Mouse (Mus musculus) urinary bladder, adult 18-20 months (tissue): ENCODE measurements at regions not wholly inside any gene's neighbourhood (a gene's known extent, or its start where the extent isn't known, plus 50 kb on each side); places are given as distances from the start of the nearest gene placed in this dataset.

Experiments
- DNase-seq, 2 experiments: peaks; one replicate each; pipeline ENCODE4 v3.0.0; 2022; ENCODE audit warnings: low spot score in 2 of 2, mixed read lengths in 2 of 2

DNA sequence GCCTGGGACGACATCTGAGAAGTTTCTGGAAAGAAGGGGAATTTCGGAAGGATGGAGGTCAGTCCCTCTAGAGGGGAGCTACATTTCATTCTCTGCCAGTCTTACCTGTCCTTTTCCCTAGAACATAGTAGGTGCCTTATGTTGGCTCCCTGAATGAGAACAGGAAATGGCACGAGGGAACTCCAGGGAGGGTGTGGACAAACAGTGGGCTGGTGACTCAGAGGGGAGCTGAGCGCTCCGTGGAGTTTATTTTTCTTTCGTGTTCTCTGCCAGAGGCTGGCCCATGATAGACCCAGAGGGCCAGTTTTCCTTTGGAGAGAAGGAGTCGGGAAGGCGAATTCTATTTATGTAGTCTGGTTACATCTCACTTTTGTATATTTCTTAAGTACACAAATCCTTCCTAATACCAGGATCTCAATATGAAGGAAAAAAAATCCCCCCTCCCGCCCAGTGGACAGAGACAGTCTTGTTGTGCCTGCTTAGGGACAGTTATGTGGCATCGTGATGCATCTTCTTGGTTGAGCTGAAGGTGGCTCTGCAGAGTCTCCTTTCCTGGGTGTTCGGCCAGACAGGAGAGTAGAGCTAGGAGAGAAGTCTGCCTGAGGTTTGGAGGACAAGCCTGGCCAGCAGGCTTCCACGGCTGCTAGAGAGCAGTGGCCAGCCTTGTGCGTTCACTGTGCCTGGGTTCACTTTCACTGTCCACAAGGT, 84.3 kb upstream of the Rbpj start:
- peak in 1 of 2 experiments; percentile 69 for DNase-seq

DNA sequence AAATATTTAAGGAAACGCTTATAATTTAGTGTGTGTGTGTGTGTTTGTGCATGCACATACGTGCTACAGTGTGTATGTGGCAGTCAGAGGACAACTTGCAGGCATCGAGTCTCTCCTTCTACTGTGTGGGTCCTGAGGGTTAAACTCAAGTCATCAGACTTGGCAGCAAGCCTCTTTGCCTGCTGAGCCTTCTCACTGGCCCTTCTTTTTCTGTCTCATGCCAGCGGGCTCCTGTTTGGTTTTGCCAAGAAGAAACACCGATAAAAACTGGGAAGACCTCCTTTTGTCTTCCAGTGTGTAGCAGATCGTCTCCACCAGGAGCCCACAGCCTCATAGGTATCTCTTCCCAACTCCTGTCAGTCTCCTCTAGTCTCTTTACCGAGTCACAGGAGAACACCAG, 81.9 kb upstream of the Rbpj start:
- DNase-seq, result no peak

DNA sequence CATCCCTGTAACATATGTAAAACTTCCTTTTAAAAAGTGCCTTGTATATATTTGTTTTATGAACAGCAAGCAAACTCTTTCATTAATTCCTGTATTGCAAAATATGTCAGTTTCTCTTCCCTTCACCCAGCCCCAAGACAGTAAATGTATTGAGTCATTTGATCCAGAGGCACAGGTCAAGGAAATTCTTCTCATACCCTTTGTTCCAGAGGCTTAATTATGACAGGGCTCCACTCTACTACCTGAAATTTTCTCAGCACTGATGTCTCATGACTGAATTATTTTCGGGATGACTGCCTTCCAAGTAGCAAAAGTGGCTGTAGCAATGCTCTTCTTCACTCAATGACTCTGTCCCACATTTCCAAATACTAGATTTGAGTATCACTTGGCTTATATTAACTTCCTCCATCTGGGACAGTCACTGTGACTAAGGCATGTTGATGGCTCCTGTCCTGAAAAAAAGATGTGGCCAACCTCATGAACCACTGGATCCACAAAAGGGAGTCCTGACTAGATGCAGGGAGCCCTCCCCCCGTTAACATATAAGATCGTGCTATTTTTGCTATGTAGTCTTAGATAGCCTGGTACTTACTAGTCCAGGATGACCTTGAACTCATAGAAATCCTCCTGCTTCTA, 80.3 kb upstream of the Rbpj start:
- DNase-seq, result no peak

DNA sequence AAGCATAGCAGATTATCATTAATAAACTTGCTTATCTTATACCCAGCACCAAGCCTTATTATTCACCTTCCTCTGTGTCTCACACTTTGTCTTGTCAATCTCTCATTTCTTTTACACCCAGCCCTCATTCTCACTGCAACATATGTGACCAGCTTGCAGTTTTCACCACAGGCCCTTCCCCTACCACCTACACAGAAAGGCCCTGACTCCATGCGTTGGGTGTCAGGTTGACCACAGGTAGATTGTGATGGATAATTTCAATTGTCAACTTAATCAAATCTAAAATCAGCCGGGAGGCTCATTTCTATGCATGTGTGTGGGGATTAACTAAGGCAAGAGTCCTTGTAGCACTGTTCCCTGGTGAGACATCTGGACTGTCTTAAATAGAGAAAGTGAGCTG, 72.4 kb upstream of the Rbpj start:
- no peak for DNase-seq

DNA sequence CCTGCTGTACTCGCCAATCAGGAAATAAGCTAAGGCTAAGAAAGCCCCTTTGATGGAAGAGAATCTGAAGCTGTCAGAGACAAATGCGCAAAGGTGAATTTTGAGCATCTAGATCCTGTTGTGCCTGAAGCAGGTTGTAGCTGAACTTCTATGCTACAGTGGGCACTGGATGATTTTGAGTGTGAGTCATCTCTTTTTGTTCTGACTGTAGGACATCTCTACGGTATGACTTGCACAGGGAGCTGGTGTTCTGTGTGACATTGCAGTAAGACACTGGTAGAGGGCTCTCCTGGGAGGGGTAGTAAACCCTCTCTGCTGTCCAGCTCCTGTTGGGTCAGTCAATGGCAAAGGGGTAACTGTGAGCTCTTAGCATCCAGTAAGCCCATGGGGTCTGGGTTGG, 71.4 kb upstream of the Rbpj start:
- DNase-seq, result no peak

DNA sequence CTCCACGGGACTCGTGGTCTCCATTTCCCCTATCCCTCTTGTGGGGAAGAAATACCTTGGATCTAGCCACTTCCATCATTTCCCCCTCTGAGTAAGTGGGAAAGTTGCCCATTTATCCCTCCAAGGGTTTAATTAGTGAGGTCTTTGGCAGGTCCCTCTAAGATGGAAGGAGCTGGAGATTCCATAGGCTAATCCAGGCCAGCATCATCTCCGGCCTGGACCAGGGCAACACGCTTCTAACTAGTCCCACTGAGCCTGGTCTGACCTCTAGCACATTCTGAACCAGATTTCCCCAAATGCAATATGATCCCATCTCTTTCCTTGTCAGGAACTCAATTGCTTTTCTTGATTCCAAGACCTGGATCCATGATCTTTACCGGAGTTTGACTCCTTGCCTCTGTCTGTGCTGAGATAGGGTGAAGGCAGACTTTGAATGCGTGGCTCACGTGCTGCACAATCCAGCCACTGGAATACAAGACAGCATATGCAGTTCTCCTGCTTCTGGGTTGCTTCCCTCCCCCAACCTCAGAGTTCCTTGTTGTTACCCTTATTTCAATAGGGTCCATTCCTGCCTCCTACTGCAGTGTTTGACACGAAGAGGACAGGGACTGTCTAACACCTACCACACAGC, 67.4 kb upstream of the Rbpj start:
- no peak for DNase-seq

DNA sequence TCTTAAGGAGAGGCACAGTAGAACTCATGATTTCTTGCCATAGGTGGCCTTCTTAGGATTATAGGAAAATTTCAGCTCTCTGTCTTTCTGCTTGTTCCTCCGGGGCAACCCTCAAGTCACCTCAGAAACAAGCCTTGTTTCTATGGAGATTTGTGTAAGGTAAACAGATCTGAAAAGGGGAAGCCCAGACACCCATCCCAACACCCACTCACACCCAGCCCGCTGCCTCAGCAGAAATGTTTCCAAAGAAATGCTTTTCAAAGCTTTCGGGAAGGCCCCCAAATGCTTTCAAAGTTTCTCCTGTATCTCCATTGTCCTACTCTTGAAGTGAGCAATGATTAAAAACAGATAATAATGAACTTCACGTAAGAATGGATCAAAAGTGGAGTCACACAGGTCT, 64.9 kb upstream of the Rbpj start:
- DNase-seq, result no peak

DNA sequence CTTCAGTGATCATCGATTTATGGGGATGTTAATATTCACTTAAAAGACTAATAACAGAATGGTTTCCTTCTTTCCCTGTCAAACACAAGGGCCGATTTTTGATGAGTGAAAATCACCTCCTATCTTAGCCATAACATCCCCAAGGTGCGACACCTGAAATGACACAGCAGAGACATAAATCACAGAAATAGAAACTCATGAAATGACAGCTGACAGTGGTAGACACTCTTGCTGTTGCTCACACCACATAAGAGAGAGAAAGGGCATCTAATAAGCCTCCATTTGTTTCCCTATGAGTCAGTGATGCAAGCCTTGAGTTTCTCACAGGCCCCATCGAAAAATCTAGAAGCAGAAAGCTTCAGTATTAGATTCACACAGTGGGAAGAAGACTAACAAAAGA, 63.9 kb upstream of the Rbpj start:
- DNase-seq, result no peak

DNA sequence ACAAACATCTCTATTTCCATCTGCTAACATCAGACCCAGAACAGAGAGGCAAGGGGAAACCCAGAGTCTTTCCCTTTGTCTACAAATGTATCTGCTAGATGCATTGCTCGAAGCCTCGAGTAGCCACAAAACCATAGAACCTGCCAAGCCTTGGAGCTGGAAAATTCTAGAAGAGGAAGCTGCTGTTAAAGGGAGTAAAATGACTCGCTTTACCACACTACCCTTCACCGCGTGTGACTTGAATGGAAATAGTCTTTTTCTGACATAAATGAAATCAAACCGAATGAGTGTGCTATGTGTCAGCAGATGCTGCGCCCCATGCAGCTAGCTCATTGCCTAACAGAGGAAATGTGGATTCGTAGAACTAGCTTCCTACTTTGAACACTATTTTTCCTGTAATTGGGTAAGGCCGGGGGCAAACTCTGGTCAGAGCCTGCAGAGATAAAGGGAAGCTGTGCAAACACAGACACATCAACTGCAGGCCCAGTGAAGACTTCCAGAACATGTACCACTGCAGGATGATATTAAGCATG, 63.3 kb upstream of the Rbpj start:
- DNase-seq, result no peak

DNA sequence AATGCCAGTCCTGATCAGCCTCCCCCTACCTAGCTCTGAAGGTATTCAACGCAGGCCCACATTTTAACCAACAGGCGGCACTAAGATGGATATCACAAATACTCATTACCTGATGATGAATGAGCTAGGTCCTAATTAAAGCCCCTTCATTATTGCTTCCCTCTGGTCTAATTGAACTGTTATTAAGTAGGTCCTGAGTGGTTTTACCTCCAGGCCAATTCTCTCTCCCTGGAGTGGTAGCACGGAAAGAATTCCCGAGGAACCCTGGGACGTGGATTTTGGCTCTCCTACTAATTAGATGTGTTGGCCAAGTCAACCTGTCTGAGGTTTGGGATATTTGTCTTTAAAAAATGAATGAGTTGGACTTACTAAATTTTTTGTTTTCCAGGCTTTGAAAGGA, 60.0 kb upstream of the Rbpj start:
- no peak for DNase-seq

DNA sequence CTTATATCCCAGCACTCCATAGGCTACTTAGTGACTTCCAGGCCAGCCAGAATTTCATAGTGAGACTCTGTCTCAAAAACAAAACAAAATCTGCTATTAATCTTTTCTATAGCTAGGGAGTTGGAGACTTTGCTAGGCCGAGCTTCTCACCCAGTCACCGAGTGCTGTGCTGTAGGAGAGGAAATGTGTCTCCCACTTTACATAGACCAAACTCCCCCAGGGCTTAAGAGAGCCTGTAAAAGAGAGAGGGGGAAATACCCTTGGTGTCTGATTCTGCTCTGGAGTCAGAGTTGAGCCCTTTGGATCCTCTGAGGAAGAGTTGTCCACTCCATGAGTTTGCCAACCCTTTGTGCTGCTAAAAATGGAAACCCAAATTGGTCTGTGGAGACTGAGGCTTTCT, 58.3 kb upstream of the Rbpj start:
- DNase-seq, result no peak

DNA sequence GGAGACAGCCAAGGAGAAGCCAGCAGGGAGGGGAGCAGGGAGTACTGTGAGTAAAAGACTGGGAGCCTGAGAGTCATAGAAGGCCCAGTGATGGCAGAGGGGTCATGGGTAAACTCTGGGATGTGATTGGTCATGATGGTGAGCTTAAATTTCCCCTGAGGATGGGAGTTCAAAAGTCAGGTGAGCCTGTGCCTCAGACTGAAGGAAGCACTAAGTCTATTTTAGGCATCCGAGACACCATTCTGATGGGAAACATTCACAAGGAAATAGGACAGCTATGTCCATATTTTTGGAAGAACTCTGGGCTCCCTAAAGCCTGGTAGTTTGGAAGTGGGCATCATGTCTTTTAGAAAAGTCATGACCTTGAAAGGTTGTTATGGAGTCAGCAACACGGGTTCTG, 57.7 kb upstream of the Rbpj start:
- DNase-seq, result no peak

DNA sequence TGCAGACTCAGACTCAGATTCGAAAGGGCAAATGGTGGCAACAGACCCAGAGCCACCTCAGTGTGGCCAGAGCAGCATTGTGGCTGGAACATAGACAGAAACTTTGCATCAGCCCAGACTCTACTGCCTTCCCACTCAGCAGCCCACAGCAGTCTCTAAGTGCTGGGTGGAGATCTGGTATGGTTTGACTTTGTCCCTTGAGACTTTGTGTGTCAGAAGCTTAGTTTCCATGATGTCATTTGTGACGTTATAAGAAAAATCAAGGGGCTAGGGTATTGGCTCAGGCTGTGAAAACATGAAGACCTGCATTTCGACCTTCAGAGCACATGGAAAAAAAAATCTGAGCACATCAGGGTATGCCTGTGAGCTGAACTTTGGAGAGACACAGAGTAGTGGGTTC, 56.2 kb upstream of the Rbpj start:
- no peak for DNase-seq

DNA sequence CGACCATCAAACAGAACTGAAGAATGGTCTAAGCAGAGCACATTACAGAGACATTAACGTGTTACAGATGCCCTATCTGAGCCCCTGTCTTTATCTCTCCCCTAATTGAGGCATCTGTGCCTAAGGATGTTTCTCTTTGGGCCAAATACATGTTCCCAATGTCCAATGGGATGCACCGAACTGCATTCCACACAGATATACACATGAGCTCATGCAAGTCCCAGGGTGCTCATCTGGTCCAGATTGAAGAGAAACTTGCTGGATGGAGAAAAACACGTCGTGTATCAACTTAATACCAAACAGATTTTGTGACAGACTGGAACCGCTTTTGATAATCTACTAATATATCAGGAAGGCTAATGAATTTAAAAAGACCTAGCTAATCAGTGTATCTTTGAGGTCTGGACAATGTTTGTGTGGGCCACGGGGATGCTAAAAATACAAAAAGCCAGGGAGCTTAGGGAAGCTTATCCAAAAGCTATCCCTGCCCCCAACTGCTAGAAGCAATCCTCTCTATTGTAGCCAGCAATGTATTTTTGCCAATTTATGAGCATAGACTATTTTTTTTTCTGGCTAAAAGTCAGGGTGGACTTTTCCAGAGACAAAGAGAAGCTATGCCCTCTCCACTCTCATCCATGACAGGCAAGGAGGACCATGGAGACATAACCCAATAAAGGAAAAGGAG, 53.4 kb upstream of the Rbpj start:
- DNase-seq, result no peak

DNA sequence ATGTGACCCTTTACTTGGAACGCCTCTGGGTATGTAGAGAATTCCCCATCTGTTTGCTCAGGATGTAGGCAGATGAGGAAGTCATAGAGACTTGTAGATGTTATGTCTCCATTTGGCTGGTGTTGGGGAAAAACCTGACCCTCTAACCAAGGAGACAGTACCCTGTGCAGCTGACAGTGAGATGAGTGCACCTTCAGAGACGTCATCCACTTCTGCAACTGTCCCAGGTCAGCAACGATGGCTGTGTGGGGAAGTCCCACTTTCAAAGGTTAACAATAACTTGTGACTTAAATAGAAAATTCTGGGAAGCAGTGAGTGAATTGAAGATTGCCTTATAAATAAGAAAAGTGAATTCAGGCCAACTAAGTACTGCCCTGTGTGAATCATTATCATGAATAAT, 52.3 kb upstream of the Rbpj start:
- no peak for DNase-seq

DNA sequence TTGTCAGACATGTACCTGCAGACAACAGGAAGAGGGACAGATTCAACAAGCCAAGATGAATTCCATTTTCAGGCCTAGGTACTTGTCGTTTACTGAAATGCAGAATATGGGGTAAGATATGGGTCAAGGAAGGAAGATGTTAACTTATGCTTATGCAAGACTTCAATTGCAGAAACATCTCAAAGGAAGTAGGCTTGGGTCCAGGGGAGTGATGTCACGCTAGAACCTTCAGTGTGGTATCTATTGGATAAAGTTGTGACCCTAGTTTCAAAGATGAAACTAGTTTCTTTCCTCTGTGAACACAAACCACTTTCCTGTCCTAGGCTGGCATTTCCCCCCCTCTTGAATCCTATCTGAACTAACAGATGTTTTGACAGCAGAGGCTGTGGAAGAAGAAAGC, 50.5 kb upstream of the Rbpj start:
- no peak for DNase-seq
